Mouse (Mus musculus) thymus, adult 2 months (tissue): Measurements from ENCODE around the gene Hnf1b.

Experiments used
- CTCF ChIP-seq: fragments of 200-500 bp; IDR thresholded peaks from 2 replicates; pipeline ENCODE4 v1.5.1; 2012; ENCODE audit warnings: mild to moderate bottlenecking, control low read depth, low read length, moderate library complexity, borderline replicate concordance; ENCODE audit not compliant: control insufficient read depth, poor library complexity, insufficient read depth; ENCODE audit errors: extremely low read depth
- POLR2A ChIP-seq: fragments of 200-500 bp; IDR thresholded peaks from 2 replicates; pipeline ENCODE4 v1.6.1; 2012; ENCODE audit warnings: mild to moderate bottlenecking, low read length, control low read depth, moderate library complexity; ENCODE audit not compliant: control insufficient read depth, poor library complexity, insufficient read depth; ENCODE audit errors: extremely low read depth

GRCm38 (mm10) chr11:83852016-83852355 is 2.1 kb downstream of the Hnf1b start:
- TF ChIP-seq CTCF = no peak
- TF ChIP-seq POLR2A = no peak
